Mouse (Mus musculus) monocyte, adult 5-6 weeks (primary cell): Measurements from ENCODE around the gene Med12. TPM values are rescaled to one million over a fixed set of nuclear protein-coding genes. Genes with fewer than 3 reads are reported as not detected.

Experiments
- ATAC-seq: fragments of 153-309, 156-312 bp; replicated peaks from 2 replicates; pipeline ENCODE4 v1.8.0; 2017; ENCODE audit warnings: mild to moderate bottlenecking; ENCODE audit not compliant: low TSS enrichment, insufficient number of reproducible peaks, severe bottlenecking, poor library complexity, low FRiP score
- total RNA-seq: library from RNA; stranded (forward); fragments of 200-1000, 200-491, 200-594 nt; gene quantifications from 3 replicates; pipeline ENCODE4 v1.2.3, GENCODE M21; 2017

Med12 gene
- 42.5 to 73.8 TPM (median 57.7 TPM) in 3 replicates for total RNA-seq

DNA sequence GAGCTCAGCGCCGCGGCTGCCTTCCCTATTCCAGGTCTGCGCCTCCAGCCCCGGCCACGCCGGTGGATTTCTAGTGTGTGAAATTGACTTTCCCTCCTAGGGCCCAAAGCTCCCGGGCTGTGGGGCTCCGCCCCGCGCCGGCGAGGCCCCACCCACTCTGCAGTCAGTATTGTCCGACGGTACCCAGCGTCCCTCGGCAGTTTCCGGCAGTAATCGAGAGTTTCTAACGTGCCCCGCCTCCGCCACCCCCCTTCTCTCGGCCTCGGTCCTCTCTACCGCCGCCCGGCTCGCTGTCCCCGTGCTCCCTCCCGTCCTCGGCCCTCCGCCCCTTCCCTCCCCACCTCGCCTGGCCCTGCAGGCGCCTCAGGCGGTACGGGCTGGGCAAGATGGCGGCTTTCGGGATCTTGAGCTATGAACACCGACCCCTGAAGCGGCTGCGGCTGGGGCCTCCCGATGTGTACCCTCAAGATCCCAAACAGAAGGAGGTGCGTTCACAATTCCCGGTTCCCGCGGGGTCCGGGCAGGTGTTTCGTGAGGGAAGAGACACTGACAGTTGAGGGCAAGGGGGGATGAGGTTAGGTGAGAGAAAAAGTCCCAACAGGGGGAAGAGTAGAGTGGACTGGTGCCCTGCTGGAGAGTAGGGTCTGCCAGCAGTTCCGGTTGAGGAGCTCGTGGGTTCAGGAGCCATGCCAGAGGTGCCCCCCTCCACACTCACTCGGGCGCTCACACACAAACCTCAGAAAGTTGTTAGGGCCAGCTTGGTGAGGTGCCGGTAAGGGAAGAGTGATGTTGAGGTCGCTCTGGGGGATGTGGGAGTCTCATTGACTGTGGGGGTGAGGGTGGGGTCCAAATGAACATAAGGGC lies at the start of gene Med12:
Med12 (plus strand) TSS at position 156 of the 864 bp plus-strand sequence.
- peak; percentile 99 for ATAC-seq

DNA sequence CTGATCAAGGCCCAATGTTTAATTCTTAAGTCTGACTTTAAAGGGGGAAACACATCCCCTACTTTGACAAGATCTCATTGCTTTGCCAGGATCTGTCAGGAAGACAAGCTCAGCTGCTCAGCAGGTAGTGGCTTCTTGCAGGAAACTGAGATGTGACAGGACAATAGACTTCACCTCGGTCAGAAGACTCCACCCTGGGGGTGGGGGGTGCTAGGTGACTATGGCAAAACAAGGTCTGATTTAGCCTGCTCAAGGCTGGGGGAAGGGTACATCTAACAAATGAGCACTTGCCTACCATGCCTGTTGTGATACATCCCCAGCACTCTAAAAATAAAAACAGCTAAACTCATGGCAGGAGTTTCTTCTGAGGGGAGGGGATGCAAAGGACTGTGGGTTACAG lies 28.8 kb upstream of the Med12 start:
- ATAC-seq: no peak

DNA sequence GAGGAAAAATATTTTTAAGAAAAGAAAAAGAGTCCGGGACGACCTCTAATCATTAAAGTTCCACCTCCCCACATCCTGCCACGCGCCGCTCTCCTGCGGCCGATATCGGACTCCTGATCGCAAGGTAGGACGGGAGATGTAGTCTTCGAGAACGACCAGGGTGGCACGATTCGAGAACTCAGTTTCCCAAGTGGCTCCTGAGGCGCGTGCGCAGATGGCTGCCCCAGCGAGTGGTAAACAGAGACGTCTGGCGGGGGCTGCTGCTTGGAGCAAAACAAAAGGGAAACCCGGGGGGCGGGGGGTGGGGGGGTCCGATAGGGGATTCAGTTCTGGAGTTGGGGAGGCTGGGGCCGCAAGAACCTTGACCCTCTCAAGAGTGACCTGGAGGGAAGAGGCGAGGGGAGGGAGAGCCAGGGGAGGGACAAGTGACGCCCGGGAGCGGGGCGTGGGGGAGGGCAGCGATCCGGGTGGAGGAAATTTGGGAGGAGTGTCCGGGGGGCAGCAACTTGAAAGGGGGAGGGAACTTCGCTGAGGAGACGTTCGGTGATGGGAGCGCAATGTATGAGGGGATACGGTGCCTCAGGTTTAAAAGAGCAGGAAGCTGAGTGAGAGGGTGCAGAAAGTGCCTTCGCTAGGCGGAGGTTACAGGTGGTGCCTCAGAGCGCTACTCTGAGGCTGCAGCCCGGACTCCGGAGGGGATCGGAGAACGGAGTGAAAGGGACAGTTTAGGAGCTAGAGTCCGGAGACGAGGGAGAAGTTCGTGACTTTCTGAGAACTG lies 19.7 kb upstream of the Med12 start, which contains the start of gene Foxo4:
Foxo4 (plus strand) TSS at position 577 of the 778 bp plus-strand sequence.
- peak; percentile 94 for ATAC-seq

DNA sequence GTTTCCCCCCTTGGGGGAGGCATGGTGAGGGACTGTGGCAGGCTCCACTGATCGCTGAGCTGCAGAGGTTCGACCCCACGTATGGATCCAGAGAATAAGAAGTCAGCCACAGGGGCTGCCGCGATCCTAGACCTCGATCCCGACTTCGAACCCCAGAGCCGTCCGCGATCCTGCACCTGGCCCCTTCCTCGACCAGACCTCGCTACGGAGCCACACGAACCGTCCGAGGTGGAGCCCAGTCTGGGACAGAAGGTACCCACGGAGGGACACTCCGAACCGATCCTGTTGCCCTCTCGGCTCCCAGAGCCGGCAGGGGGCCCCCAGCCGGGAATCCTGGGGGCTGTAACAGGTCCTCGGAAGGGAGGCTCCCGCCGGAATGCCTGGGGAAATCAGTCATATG lies 19.1 kb upstream of the Med12 start:
- no peak for ATAC-seq

DNA sequence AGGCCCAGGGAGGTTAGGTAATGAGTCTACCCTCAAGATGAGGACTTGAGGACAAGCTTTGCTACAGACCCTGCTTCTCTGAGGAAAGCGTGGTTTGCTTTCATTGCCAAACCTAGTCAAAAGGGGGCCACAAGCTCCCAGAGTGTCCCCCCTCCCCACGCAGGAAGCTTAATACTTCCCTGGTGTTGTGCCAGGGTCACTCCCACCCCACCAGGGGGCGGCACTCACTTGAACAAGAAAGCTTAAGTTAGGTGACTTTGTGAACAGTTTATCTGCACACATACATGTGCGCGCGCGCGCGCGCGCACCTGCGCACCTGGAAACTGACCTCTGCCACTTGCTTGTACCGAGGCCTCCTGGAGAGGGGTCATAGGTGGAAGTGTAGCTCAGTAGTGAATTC lies 17.2 kb upstream of the Med12 start:
- no peak for ATAC-seq

DNA sequence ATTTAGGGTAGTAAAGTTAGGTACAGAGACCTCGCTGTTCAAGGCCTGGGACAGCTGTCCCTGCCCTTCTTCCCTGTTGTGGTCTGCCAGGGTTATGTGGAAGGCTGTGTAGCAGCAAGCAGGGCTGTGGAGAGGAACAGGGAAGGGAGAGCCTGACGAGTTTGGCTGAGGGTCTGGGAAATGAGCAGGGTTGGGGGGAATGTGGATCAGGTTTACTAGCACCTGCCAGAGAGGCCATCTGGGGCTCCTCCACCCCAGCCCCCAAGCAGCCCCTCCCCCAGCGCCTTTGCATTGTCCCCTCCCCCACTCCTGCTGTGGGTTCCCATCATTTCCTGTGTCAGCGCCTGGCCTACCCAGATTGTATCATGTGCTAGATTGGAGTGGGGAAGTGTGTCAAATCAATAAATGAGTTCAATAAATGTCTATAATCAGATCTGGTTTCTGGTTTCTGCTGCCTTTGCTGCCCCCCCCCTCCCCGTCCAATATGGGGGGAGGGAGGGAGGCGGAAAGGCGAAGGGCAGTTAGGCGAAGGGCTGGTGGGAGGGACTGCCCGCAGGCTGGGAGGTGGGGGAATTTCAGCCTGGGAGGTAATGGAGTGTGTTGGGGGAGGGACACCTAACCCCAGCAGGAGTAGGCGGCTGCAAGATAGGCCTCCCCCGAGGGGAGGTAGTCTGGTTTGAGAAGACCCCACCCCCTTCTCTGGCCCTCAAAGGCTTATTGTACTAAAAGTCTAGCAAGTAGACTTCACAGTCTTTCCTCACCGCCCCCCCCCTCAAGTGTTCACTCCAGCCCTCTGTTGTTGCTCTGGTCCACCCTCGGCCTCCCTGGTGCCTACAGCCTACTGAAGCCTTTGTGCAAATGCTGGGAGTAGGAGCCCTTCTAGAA lies 13.1 kb upstream of the Med12 start:
- no peak for ATAC-seq

DNA sequence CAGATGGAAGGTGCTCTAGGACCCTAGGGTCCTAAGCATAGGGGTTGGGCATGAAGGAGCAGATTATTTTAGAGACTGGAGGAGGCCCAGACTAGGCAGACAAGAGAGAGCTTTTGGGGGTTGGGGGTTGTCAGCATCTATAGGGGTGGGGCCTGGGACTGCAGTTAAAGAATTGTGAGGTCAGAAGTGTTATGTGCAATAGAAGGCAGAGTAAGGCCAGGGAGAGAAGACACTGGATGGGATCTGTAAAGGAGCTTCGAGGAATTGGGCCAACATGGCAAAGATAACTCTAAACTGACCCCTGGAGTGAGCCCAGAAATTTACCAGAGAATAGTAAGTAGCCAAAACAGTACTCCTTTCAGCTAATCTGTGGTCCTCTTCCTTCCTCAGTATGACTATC lies 9.9 kb upstream of the Med12 start, which contains the start of gene Gm614:
Gm614 (minus strand) TSS at position 101 of the 400 bp plus-strand sequence.
- no peak for ATAC-seq

DNA sequence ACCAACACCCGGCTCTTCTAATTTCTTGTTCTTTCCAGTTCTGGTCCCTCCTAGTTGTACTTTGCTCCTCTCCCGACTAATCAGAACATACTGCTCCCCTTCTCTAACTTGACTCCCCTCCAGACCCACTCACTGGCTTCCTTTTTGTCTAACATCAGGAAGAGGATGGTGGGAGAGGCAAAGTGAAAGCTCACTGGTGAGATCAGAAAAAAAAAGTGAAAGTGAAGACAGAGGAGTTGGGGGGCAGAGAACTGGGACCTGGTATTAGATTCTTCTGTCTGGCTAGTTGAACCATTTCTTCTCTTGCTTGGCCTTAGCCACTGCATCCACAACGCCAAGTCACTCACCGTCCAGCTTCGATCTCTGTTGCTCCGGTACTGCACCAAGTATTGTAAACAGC lies 7.2 kb upstream of the Med12 start:
- no peak for ATAC-seq

DNA sequence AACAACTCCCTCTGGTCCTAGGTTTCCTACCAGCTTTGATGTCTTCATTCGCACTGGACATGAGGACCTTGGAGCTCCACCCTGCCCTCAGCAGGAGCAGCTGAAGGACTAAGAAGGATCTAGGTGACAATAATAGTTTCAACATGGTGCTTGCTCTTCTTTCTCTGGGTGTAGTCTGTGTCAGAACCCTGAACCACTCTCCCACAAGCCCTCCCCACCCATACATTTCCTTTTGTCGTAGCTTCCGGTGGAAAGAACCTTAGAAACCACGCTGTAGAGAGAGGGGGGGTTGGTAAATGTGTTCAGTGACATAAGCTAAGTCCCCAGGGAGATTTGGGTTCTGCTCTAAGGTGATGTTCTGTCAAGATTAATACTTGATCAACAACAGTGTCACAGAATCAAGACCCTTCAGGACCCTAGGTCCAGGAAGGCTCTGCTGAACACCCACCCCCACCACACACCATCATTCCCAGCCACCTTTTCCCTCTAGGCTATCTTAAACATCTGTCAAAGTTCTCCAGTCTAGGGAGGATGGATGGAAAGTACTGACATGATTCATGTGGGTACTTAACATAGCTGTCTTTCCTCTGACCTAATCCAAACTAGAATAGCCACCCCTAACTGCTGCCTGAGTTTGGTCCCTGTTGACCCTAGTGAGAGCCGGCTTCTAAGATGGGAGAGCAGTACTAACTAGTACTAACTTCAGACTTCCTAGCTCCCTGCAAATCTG lies 5.6 kb upstream of the Med12 start, which contains the start of gene Il2rg:
Il2rg (minus strand) TSS at position 231 of the 730 bp plus-strand sequence.
- ATAC-seq: peak; percentile 87

DNA sequence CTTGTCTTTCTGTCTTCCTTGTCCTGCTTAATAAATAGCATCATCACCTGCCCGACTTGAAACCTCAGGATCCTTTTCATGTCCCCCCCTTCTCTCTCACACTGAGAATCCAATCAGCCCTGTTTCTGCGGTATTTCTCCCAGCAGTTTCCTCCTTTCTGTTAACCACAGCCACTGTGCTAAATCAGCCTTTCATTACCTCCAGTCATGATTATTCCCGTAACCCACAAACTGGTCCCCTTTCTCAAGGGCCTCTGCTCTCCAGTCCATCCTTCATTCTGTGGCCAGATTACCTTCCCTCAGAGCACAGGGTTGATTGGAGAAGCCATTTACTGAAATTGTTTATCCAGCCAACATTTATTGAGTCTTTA lies 5.1 kb upstream of the Med12 start, which contains the start of gene Gm20489:
Gm20489 (minus strand) TSS at position 269 of the 370 bp plus-strand sequence.
- ATAC-seq: no peak

DNA sequence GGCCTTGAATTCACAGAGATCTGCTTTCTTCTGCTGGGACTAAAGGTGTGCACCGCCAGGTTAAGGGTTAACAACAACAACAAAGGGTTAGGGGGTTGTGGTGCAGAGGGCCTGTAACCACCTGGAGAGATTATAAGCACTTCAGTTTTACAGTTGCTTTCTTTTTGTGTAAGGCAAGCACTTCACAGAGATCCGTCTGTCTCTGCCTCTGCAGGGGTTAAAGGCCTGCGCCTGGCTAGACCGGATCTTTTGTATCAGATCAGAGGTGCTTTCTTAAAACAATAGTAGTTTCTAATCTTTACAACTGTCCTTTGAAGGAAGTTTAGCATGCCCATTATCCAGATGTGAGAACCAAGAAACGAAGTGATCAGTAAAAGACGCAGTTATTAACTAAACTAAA lies 420 bp upstream of the Med12 start:
- ATAC-seq: no peak

DNA sequence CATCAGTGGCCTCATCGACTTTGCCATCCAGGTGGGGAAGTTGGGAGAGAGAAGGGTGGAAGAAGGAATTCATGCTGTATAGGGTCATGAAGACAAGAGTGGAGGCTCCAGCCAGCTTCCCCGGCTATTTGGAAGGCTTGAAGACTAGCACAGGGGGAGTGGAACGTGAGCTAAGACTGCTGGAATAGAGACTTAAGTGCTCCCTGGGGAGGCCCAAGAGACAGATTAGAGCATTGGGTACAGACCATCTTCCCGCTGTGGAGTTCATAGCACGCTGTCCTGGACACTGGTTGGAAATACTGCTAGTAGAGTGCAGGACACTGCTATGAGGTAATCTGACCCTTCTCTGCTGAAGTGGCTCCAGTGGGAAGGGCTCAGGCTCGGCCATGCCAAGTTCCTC lies 9.0 kb downstream of the Med12 start:
- no peak for ATAC-seq

DNA sequence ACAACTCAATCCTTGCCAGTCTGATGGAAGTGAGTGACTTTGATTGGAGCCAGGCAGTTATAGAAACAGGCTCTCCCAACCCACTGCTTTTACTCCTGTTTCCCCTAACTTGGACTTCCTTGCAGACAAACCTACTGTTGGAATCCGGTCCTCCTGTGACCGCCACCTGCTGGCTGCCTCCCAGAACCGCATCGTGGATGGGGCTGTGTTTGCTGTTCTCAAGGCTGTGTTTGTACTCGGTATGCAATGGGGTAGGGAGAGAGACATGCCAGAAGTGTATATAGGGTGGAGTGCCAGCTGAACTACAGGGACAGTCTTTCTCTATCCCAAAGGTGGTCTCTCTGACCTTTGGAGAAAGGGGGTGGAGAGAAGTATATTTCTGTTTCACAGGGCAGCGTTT lies 11.7 kb downstream of the Med12 start:
- peak; percentile 61; the same call in 1 of the 2 replicates for ATAC-seq

DNA sequence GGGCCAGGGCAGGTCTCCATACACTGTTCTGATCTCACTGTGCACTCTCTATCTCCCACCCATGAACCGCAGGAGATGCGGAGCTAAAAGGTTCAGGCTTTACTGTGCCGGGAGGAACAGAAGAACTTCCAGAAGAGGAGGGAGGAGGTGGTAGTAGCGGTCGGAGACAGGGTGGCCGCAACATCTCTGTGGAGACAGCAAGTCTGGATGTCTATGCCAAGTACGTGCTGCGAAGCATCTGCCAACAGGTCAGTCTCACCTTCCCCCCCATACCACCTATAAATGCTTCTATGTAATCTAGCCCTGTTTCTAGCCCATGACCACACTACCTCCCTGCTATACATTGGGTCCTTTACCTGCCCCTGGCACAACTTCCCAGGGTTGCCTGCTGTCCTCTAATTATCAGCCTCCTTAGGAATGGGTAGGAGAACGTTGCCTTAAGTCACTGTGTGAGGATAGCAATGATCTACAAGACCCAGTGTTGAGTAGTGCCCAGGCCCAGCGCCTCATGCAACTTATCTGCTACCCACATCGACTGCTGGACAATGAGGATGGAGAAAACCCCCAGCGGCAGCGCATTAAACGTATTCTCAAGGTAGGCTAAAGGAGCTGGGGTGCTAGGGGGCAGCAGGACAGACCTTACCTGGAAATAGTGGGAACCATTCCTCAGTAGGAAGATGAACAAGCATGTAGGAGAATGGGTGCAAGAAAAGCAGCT lies 12.3 kb downstream of the Med12 start:
- no peak for ATAC-seq

DNA sequence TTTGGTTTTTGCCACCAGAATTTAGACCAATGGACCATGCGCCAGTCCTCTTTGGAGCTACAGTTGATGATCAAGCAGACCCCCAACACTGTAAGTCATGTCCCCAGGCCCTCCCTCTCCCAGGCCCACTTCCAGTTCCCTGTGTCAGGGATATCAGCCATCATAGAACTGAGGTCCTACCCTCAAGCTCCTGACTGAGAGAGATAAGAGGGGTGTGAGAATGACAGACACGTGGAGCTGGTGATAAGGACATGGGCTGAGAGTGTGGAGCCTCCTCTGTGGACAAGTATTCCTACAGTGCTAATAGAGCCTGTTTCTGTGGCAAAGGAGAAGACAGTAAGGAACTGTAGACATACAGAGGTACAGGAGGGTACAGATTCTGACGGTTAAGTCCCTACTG lies 13.7 kb downstream of the Med12 start:
- ATAC-seq: no peak

DNA sequence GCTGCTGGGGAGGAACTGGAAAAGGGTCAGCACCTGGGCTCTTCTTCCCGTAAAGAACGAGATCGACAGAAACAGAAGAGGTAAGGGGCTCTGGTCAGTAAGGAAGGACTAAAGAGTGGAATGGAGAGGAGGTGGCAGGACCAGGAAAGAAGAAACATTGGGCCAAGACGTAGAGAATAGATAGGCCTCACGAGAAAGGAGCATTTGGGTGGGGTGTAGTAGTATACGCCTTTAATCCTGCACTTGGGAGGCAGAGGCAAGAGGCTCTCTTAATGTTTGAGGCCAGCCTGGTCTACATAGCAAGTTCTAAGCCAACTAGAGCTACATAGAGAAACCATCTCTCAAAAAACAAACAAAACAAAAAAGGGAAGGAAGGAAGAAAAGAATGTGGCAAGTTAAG lies 14.6 kb downstream of the Med12 start:
- no peak for ATAC-seq

DNA sequence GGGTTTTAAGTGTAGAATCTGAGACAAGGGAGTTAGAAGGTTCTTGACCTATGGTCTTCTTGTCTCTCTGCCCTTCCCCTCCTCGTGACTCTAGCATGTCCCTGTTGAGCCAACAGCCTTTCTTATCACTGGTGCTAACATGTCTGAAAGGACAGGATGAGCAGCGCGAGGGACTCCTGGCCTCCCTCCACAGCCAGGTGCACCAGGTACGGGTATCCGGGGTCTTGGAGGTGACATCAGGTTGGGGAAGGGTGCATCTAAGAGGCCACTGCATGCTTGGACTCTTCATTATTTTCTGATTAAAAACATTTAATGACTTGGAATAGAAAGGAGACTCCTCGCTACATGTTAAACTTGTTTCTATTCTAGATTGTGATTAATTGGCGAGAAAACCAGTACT lies 15.2 kb downstream of the Med12 start:
- ATAC-seq: no peak
